Mouse (Mus musculus) ES-E14 (cell line): ENCODE measurements at regions not wholly inside any gene's neighbourhood (a gene's known extent, or its start where the extent isn't known, plus 50 kb on each side); places are given as distances from the start of the nearest gene placed in this dataset.

ENCODE experiments used
- DNase-seq: peaks from one replicate; pipeline ENCODE4 v3.0.0-alpha.2; 2013; ENCODE audit warnings: low read depth, low spot score
- H3K27ac ChIP-seq: 2 replicates; pipeline ENCODE4 v1.5.1; 2012; ENCODE audit warnings: low read depth, mild to moderate bottlenecking, low read length, moderate library complexity, mixed read lengths; ENCODE audit not compliant: poor library complexity, insufficient read depth, severe bottlenecking
- H3K36me3 ChIP-seq: 2 replicates; pipeline ENCODE4 v1.6.1; 2012; ENCODE audit warnings: mild to moderate bottlenecking, low read length, moderate library complexity, mixed read lengths; ENCODE audit not compliant: control insufficient read depth, poor library complexity, insufficient read depth, severe bottlenecking
- H3K4me1 ChIP-seq, 2 experiments: fragments of 150-350 bp in 1 of 2; sonication (generic) in 1 of 2; 2 replicates each; pipeline ENCODE4 v1.6.1; 2012; ENCODE audit warnings: low read length in 2 of 2, mild to moderate bottlenecking in 1 of 2, mixed read lengths in 1 of 2; ENCODE audit not compliant: control insufficient read depth in 2 of 2, insufficient read depth in 2 of 2, poor library complexity in 1 of 2
- H3K4me3 ChIP-seq, 2 experiments: fragments of 150-350 bp in 1 of 2; sonication (generic) in 1 of 2; 2 replicates each; pipeline ENCODE4 v1.5.1; 2012; ENCODE audit warnings: low read length in 2 of 2, low read depth in 1 of 2, mild to moderate bottlenecking in 1 of 2, mixed read lengths in 1 of 2; ENCODE audit not compliant: insufficient read depth in 1 of 2, poor library complexity in 1 of 2, severe bottlenecking in 1 of 2
- H3K9ac ChIP-seq: 2 replicates; pipeline ENCODE4 v1.6.1; 2012; ENCODE audit warnings: low read depth, mild to moderate bottlenecking, low read length, mixed read lengths; ENCODE audit not compliant: poor library complexity, insufficient read depth, severe bottlenecking
- H3K9me3 ChIP-seq: fragments of 150-350 bp; sonication (generic); 2 replicates; pipeline ENCODE4 v1.6.1; 2012; ENCODE audit warnings: low read depth, mild to moderate bottlenecking, low read length; ENCODE audit not compliant: control insufficient read depth, insufficient read depth
- CHD2 ChIP-seq: IDR thresholded peaks from 2 replicates; pipeline ENCODE4 v1.6.1; 2014; ENCODE audit warnings: mild to moderate bottlenecking, low read depth, low read length, inconsistent platforms
- HCFC1 ChIP-seq: IDR thresholded peaks from 2 replicates; pipeline ENCODE4 v1.6.1; 2012; ENCODE audit warnings: low read length, inconsistent platforms, borderline replicate concordance; ENCODE audit not compliant: insufficient read depth
- MAFK ChIP-seq: IDR thresholded peaks from 2 replicates; pipeline ENCODE4 v1.6.1; 2014; ENCODE audit warnings: mild to moderate bottlenecking, low read depth, low read length, inconsistent platforms; ENCODE audit not compliant: insufficient read depth
- ZC3H11A ChIP-seq: IDR thresholded peaks from 2 replicates; pipeline ENCODE4 v1.6.1; 2012; ENCODE audit warnings: low read depth, mild to moderate bottlenecking, inconsistent platforms, low read length, borderline replicate concordance
- ZNF384 ChIP-seq: IDR thresholded peaks from 2 replicates; pipeline ENCODE4 v1.6.1; 2012; ENCODE audit warnings: low read depth, low read length, inconsistent platforms
- in situ Hi-C, 2 experiments: fragments of 600-800 bp; cut with MboI; formaldehyde crosslinking; loops; one replicate each; pipeline ENCODE4 v1.15.1; 2025; ENCODE audit warnings: low sequenced_read_pairs in 2 of 2, inconsistent platforms in 1 of 2; ENCODE audit not compliant: unreplicated experiment in 2 of 2

DNA sequence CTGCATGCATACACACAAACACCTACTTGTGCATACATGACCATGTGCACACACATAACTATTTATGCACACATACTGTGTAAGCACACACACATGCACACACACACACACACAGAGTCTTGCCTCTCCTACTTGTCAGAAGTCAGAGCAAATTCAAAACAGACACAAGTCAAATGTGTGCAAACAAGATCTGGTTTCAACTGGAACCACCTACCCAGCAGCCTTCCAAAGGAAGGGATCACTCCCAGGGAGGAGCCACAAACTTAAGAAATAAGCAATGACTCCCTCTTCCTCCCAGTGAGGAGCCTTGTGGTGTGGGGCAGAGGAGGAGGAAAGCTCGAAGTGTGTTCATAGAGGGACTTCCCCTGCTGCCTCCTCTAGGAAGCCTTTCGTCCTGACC, 153.8 kb downstream of the Bmp7 start:
- no peak overlapping the region for H3K27ac ChIP-seq
- H3K4me1 ChIP-seq: peaks cover 0 to 11% of the 10 kb centered on the region in 2 experiments; a peak in 2 of 4 replicates
- no peaks in the 10 kb centered on the region for H3K9me3 ChIP-seq
- TF ChIP-seq HCFC1: no peak
- no peak for TF ChIP-seq MAFK
- no peak for TF ChIP-seq ZNF384
- TF ChIP-seq ZC3H11A: no peak
- no peak for TF ChIP-seq CHD2
- H3K36me3 ChIP-seq: no peaks in the 10 kb centered on the region
- no peak overlapping the region for H3K9ac ChIP-seq
- DNase-seq: no peak
- in situ Hi-C loops: no loop called here
- H3K4me3 ChIP-seq: no peak overlapping the region

DNA sequence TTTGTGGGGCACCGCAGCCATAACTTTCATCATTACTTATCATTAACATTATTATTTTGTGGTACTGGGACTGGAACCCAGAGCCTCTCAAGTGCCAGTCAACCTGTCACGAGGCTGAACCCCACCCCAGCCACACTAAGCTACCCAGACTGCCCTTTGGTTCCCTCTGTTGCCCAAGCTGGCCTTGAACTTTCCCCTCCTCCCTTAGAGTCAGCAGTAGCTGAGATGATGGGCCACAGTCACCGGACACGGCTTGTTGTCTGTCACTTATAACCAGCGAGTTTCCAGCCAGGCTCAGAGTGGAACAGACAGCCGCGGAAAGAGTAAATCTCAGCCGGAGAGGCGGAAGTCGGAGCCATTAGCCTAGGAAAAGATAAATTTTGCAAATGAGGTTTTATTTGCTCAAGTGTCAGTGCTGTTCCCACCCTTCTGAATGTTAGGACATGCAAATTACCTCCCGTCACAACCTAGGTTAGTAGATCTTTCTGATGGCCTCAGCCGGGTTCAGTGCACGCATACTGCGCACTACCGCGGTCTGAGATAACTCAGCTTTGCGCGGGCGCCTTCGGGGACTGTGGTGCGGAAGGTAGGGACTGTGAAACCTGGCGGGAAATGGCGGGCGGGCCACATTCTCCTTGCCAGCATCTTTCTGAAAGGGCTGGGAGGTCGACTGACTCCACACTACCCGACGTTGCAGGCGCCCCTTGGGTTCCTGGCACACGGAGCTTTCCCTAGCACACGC, 152.7 kb downstream of the Bmp7 start:
- Histone ChIP-seq H3K36me3 (no peaks in the 10 kb centered on the region), H3K9me3 (no peaks in the 10 kb centered on the region), H3K27ac (no peak overlapping the region; the same call in 1 of the 2 replicates), H3K4me3 (peak overlapping the region in 1 of 2 experiments; percentile 28; a peak in 1 of 4 replicates), H3K4me1 (peaks cover 0 to 11% of the 10 kb centered on the region in 2 experiments; a peak in 2 of 4 replicates), H3K9ac (no peak overlapping the region)
- no peak for DNase-seq
- in situ Hi-C loops: no loop called here
- TF ChIP-seq CHD2: no peak
- no peak for TF ChIP-seq ZNF384
- no peak for TF ChIP-seq MAFK
- no peak for TF ChIP-seq ZC3H11A

DNA sequence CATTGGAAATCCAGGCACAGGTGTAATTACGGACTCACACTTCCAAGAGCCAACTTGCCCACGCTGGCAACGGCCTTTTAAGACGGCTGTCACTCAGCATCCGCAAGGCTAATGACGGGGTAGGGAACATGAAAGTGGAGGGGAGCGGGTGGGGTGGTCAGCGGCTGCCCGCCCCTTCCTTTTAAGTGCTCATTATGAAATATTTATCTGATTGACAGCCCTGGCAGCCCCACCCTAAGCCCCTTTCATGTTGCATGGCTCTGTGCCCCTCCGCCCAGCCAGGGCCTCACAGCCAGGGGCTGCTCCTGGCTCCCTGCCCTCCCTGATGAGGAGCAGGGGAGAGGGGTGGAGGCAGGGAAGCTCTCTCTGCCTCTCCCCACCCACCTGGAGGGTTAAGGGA, 150.9 kb downstream of the Bmp7 start:
- no peaks in the 10 kb centered on the region for H3K36me3 ChIP-seq
- DNase-seq: no peak
- no peak overlapping the region; the same call in 1 of the 2 replicates for H3K9ac ChIP-seq
- no peaks in the 10 kb centered on the region for H3K9me3 ChIP-seq
- H3K27ac ChIP-seq: no peak overlapping the region
- H3K4me1 ChIP-seq: peaks cover 0 to 11% of the 10 kb centered on the region in 2 experiments; a peak in 2 of 4 replicates
- H3K4me3 ChIP-seq: peak overlapping the region; percentile 9 to 12; a peak in 1 of 4 replicates
- in situ Hi-C loops: no loop called here
- no peak for TF ChIP-seq MAFK
- no peak for TF ChIP-seq CHD2
- TF ChIP-seq ZNF384: no peak
- no peak for TF ChIP-seq ZC3H11A
- no peak for TF ChIP-seq HCFC1

DNA sequence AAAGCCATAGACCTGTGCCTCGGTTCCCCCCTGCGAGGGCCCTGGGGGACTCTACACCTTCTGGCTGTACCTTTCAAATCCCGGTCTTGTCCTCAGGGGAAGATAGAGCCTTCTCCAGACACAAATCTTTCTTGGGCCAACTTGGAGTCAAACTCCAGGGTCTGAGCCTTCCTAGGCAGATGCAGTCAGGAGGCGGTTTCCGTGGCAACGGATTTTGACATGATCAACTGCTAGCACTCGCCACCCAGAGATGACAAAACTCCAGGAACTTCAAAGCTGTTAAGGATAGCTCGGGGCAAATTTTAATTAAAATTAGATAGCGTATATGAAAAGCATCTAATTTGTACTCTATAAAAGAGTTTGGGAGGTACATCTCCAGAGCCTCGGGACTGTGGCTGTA, 147.6 kb downstream of the Bmp7 start:
- peaks cover 0 to 8% of the 10 kb centered on the region in 2 experiments; a peak in 1 of 4 replicates for H3K4me1 ChIP-seq
- no peak overlapping the region for H3K9ac ChIP-seq
- TF ChIP-seq ZC3H11A (no peak), ZNF384 (no peak), HCFC1 (no peak), CHD2 (no peak), MAFK (no peak)
- in situ Hi-C loops: no loop called here
- DNase-seq: no peak
- H3K27ac ChIP-seq: no peak overlapping the region
- H3K4me3 ChIP-seq: no peak overlapping the region
- H3K9me3 ChIP-seq: no peaks in the 10 kb centered on the region
- no peaks in the 10 kb centered on the region for H3K36me3 ChIP-seq

DNA sequence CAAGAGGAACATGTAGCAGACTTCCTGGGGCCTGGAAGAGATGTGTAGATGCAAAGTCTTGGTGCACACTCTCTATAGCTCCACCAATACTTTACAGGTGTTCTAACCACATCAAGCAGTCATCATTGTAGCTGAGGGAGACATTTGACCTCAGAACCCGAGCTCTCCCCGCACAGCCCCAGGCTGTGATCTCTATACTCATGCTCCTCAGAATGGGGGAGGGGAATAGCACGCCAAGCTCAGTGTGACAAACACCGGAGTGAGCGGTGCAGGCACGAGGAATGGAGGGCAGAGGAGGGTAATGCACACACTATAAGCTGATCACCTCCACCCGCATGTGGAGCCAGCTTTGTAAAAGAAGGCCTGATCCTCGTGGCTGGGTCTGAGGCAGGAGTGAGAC, 146.1 kb downstream of the Bmp7 start:
- H3K4me1 ChIP-seq: peaks cover 0 to 5% of the 10 kb centered on the region in 2 experiments; a peak in 1 of 4 replicates
- no peaks in the 10 kb centered on the region for H3K36me3 ChIP-seq
- no peak overlapping the region for H3K27ac ChIP-seq
- in situ Hi-C loops: no loop called here
- no peak overlapping the region for H3K9ac ChIP-seq
- H3K9me3 ChIP-seq: no peaks in the 10 kb centered on the region
- no peak for DNase-seq
- H3K4me3 ChIP-seq: no peak overlapping the region
- TF ChIP-seq CHD2 (no peak), ZC3H11A (no peak), ZNF384 (no peak), MAFK (no peak), HCFC1 (no peak)
